Mouse (Mus musculus): Measurements from ENCODE around the gene Wdr93. TPM values are rescaled to one million over a fixed set of nuclear protein-coding genes. Genes with fewer than 3 reads are reported as not detected.

Gene Wdr93
- polyA plus RNA-seq, 1 experiment: 0.04 TPM

- Histone ChIP-seq H3ac (ENCODE audit: control insufficient read depth, insufficient read length, low read depth) (no peak overlapping the region), H3K79me2 (ENCODE audit: control insufficient read depth, insufficient read depth) (no peaks in the 10 kb centered on the region), H3K4me3 (ENCODE audit: insufficient read depth, poor library complexity, severe bottlenecking) (no peak overlapping the region), H3K27me3 (ENCODE audit: control insufficient read depth, insufficient read depth, insufficient read length) (no peaks in the 10 kb centered on the region), H3K36me3 (ENCODE audit: control insufficient read depth, insufficient read depth) (peaks cover 8% of the 10 kb centered on the region), H3K79me3 (ENCODE audit: low read depth) (no peaks in the 10 kb centered on the region)
- TF ChIP-seq MYOG (IDR thresholded peaks at IDR 0.05; ENCODE audit: control insufficient read depth, extremely low read depth, insufficient read length) (no peak), CEBPB (IDR thresholded peaks at IDR 0.05; ENCODE audit: low read depth) (no peak), USF1 (IDR thresholded peaks at IDR 0.05; ENCODE audit: low read depth) (no peak), MAX (IDR thresholded peaks at IDR 0.05) (no peak), CTCF (IDR thresholded peaks at IDR 0.05; ENCODE audit: control insufficient read depth, insufficient read depth, insufficient read length) (no peak)
These were observed 90.0 kb downstream of the Wdr93 start for GRCm38 (mm10) chr7:79832980-79833379.

GRCm38 (mm10) chr7:79835196-79835595 is 92.2 kb downstream of the Wdr93 start:
- no peak for TF ChIP-seq MYOG (IDR thresholded peaks at IDR 0.05; ENCODE audit: control insufficient read depth, extremely low read depth, insufficient read length)
- TF ChIP-seq FOSL1 (IDR thresholded peaks at IDR 0.05; ENCODE audit: insufficient read depth, low read length, poor library complexity, severe bottlenecking): no peak
- no peak for TF ChIP-seq USF1 (IDR thresholded peaks at IDR 0.05; ENCODE audit: low read depth)
- no peak overlapping the region for H3K4me3 ChIP-seq (ENCODE audit: insufficient read depth, poor library complexity, severe bottlenecking)
- peaks cover 8% of the 10 kb centered on the region for H3K36me3 ChIP-seq (ENCODE audit: control insufficient read depth, insufficient read depth)

More at GRCm38 (mm10) chr7:79835196-79835595, 92.2 kb downstream of the Wdr93 start:
- H3K79me2 ChIP-seq (ENCODE audit: control insufficient read depth, insufficient read depth): no peaks in the 10 kb centered on the region
- H3ac ChIP-seq (ENCODE audit: control insufficient read depth, insufficient read length, low read depth): no peak overlapping the region
- no peaks in the 10 kb centered on the region for H3K27me3 ChIP-seq (ENCODE audit: control insufficient read depth, insufficient read depth, insufficient read length)
- H3K79me3 ChIP-seq (ENCODE audit: low read depth): no peaks in the 10 kb centered on the region

Other genes starting within 250 kb of the Wdr93 start
- gene Rhcg, start 125.5 kb upstream of the Wdr93 start, polyA plus RNA-seq (2012; fragmentation: generic; extraction: Trizol): not detected
- 5.0 TPM for gene Ticrr, start 83.0 kb upstream of the Wdr93 start, polyA plus RNA-seq (2012; fragmentation: generic; extraction: Trizol)
- gene Kif7, start 27.4 kb upstream of the Wdr93 start, polyA plus RNA-seq (2012; fragmentation: generic; extraction: Trizol): 5.5 TPM
- gene Plin1, start 10.3 kb upstream of the Wdr93 start, polyA plus RNA-seq (2012; fragmentation: generic; extraction: Trizol): not detected
- gene Pex11a, start within 50 bp of the Wdr93 start, polyA plus RNA-seq (2012; fragmentation: generic; extraction: Trizol): 2.2 TPM
- gene Mesp1, start 50.6 kb downstream of the Wdr93 start, polyA plus RNA-seq (2012; fragmentation: generic; extraction: Trizol): 0.02 TPM
- gene Mesp2, start 67.6 kb downstream of the Wdr93 start, polyA plus RNA-seq (2012; fragmentation: generic; extraction: Trizol): 0.07 TPM
- 26.5 TPM for gene Anpep, start 117.9 kb downstream of the Wdr93 start, polyA plus RNA-seq (2012; fragmentation: generic; extraction: Trizol)
- gene Ap3s2, start 177.5 kb downstream of the Wdr93 start, polyA plus RNA-seq (2012; fragmentation: generic; extraction: Trizol): 14.3 TPM
- 41.2 TPM for gene Arpin, start 192.2 kb downstream of the Wdr93 start, polyA plus RNA-seq (2012; fragmentation: generic; extraction: Trizol)